Mouse (Mus musculus): ENCODE measurements around the gene Ocln. TPM values are rescaled to one million over a fixed set of nuclear protein-coding genes. Genes with fewer than 3 reads are reported as not detected.
"Not testable (repeated sequence)": the region's sequence is repeated elsewhere in the genome, so short reads cannot be mapped to it uniquely, and the experiment has no call there.

Gene Ocln
- total RNA-seq, 2 experiments from 2014 or later = 10.1 to 10.8 TPM

GRCm38 (mm10) chr13:100499625-100500024, 52.9 kb downstream of the Ocln start:
- intact Hi-C loops (cut with DNase I) = not testable (repeated sequence)

GRCm38 (mm10) chr13:100495337-100495736, 57.2 kb downstream of the Ocln start:
- DNase-seq (ENCODE audit: low spot score in 2 of 2) = no peak
- intact Hi-C loops (cut with DNase I) = no loop called here

More at GRCm38 (mm10) chr13:100499625-100500024, 52.9 kb downstream of the Ocln start:
- DNase-seq (ENCODE audit: low spot score in 2 of 2) = not testable (repeated sequence)

- DNase-seq (ENCODE audit: low spot score in 2 of 2) = not testable (repeated sequence)
- intact Hi-C loops (cut with DNase I) = loop anchor here (5.0 kb wide), 1 partner anchor 123 kb away; the partner anchor contains the start of gene Marveld2
These were observed 58.1 kb downstream of the Ocln start for GRCm38 (mm10) chr13:100494370-100494769.

- intact Hi-C loops (cut with DNase I) = loop anchor here (5.0 kb wide), 1 partner anchor 124 kb away; the partner anchor contains the start of gene Marveld2
- DNase-seq (ENCODE audit: low spot score in 2 of 2) = no peak
These were observed 59.2 kb downstream of the Ocln start for GRCm38 (mm10) chr13:100493313-100493712.

- intact Hi-C loops (cut with DNase I) = loop anchor here (5.0 kb wide), 1 partner anchor 125 kb away; the partner anchor contains the start of gene Marveld2
- DNase-seq (ENCODE audit: low spot score in 2 of 2) = peak; percentile 82 to 89
These were observed 60.3 kb downstream of the Ocln start, which contains the start of gene Gtf2h2 for GRCm38 (mm10) chr13:100492061-100492787. Gene Gtf2h2, minus strand, starts transcription at chr13:100492579.

- DNase-seq (ENCODE audit: low spot score in 2 of 2) = no peak
- intact Hi-C loops (cut with DNase I) = loop anchor here (5.0 kb wide), 1 partner anchor 126 kb away; the partner anchor contains the start of gene Marveld2
These were observed 60.9 kb downstream of the Ocln start for GRCm38 (mm10) chr13:100491623-100492022.

- DNase-seq (ENCODE audit: low spot score in 2 of 2) = peak in 1 of 2 experiments; percentile 9
- intact Hi-C loops (cut with DNase I) = loop anchor here (5.0 kb wide), 1 partner anchor 127 kb away; the partner anchor contains the start of gene Marveld2
These were observed 62.1 kb downstream of the Ocln start for GRCm38 (mm10) chr13:100490424-100490823.

GRCm38 (mm10) chr13:100483610-100484009, 68.9 kb downstream of the Ocln start:
- DNase-seq (ENCODE audit: low spot score in 2 of 2) = no peak
- intact Hi-C loops (cut with DNase I) = loop anchor here (10.0 kb wide), 2 partner anchors 231 to 321 kb away; no protein-coding TSS in a partner anchor

GRCm38 (mm10) chr13:100463527-100464222, 88.8 kb downstream of the Ocln start:
- no peak for DNase-seq (ENCODE audit: low spot score in 2 of 2)
- intact Hi-C loops (cut with DNase I) = loop anchor here (10.0 kb wide), 1 partner anchor 329 kb away; no protein-coding TSS in a partner anchor

GRCm38 (mm10) chr13:100461336-100461735, 91.2 kb downstream of the Ocln start:
- intact Hi-C loops (cut with DNase I) = loop anchor here (10.0 kb wide), 1 partner anchor 327 kb away; no protein-coding TSS in a partner anchor
- no peak for DNase-seq (ENCODE audit: low spot score in 2 of 2)

- intact Hi-C loops (cut with DNase I); DNase-seq (ENCODE audit: low spot score in 2 of 2): not testable (repeated sequence)
These were observed 99.9 kb downstream of the Ocln start, which contains the start of gene Naip1 for GRCm38 (mm10) chr13:100452415-100453127. Gene Naip1, minus strand, starts transcription at chr13:100452869.

- no peak for DNase-seq (ENCODE audit: low spot score in 2 of 2)
- intact Hi-C loops (cut with DNase I) = no loop called here
These were observed 103.0 kb downstream of the Ocln start for GRCm38 (mm10) chr13:100449495-100449894.

Other genes with a start within 250 kb of the Ocln start
- gene Naip6, start 235.0 kb downstream of the Ocln start, total RNA-seq (2021) = under 1 TPM; 0.17 to 0.18 TPM
- gene Naip1, start 99.8 kb downstream of the Ocln start, total RNA-seq (2021) = under 1 TPM in 1 of 2 experiments, not detected in 1; 0.15 TPM
- gene Gtf2h2, start 60.1 kb downstream of the Ocln start, total RNA-seq (2021) = 10 to 100 TPM; 36.4 to 40.1 TPM
- 1 to 10 TPM; 1.2 to 1.8 TPM for gene Marveld2, start 64.3 kb upstream of the Ocln start, total RNA-seq (2021)
- 10 to 100 TPM; 91.6 to 91.8 TPM for gene Ak6, start 98.3 kb upstream of the Ocln start, total RNA-seq (2021)
- 10 to 100 TPM; 12.8 to 13.1 TPM for gene Rad17, start 98.3 kb upstream of the Ocln start, total RNA-seq (2021)
- gene Taf9, start 98.9 kb upstream of the Ocln start, total RNA-seq (2021) = 10 to 100 TPM; 24.4 to 31.4 TPM
- under 1 TPM; 0.33 to 0.97 TPM for gene Ccdc125, start 117.0 kb upstream of the Ocln start, total RNA-seq (2021)
- 10 to 100 TPM; 32.2 to 34.8 TPM for gene Cdk7, start 178.2 kb upstream of the Ocln start, total RNA-seq (2021)
- gene Mrps36, start 191.9 kb upstream of the Ocln start, total RNA-seq (2021) = 10 to 100 TPM; 66.7 to 74.3 TPM
- gene Cenph, start 223.2 kb upstream of the Ocln start, total RNA-seq (2021) = under 1 TPM; 0.66 to 0.72 TPM
- 1 to 10 TPM; 2.1 to 2.9 TPM for gene Ccnb1, start 233.9 kb upstream of the Ocln start, total RNA-seq (2021)